In the genomic region with DNA sequence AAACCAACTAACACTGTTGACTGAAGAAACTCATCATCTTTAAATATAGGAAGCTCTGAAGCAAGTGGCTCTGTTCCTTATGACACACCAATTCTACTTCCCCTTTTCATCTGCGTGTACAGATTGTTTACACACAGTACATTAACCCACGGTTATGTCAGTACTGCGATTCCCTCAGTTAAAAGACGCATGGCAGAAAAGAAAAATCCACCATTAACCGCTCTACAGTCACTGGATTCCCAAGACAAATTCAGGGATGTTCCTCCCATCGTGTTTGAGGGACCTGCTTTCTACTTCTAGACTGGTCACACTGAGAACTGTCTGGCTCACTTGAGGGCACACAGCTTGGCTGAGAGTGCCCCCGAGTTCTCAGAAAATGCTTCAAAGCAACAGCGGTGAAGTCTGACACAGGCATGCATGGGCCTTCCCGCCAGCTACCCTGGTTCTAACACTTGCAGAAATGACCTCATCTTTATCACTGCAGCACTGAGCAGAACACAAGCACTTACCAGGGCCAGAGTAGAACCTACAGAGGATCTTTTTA, we compare ENCODE assay signal across 8 mouse cellular contexts. TPM values are rescaled to one million over a fixed set of nuclear protein-coding genes. Genes with fewer than 3 reads are reported as not detected.
DNase-seq lines count a peak whose midpoint lies in the region; TF ChIP-seq lines count a peak whose summit lies in the region.

No protein-coding gene starts in this region.

- TF ChIP-seq POLR2A in liver, adult 2 months (IDR thresholded peaks at IDR 0.05; ENCODE audit: extremely low read depth, insufficient read depth, low read length) = no peak

- H3K27me3 ChIP-seq in liver, adult 2 months (ENCODE audit: control insufficient read depth, insufficient read depth, low read length) = peaks cover 8% of the 10 kb centered on the region; the same call in 1 of the 2 replicates

- 79% methylated on average over 9 of the region's 9 CpGs for WGBS in liver, adult 2 months

- H3K4me1 ChIP-seq in liver, adult 2 months (ENCODE audit: control insufficient read depth, insufficient read depth, low read length) = no peaks in the 10 kb centered on the region

- no peaks in the 10 kb centered on the region for H3K36me3 ChIP-seq in liver, adult 2 months (ENCODE audit: control insufficient read depth, insufficient read depth, low read length)

- TF ChIP-seq CTCF in layer of hippocampus, adult 2 months (conservative IDR thresholded peaks at IDR 0.05) = no peak
- no peak for TF ChIP-seq CTCF in liver, adult 2 months (IDR thresholded peaks at IDR 0.05; ENCODE audit: low read depth, low read length)

- peak overlapping the region; percentile 94 for H3K4me3 ChIP-seq in layer of hippocampus, adult 2 months
- H3K4me3 ChIP-seq in liver, adult 2 months (ENCODE audit: insufficient read depth, low read depth, low read length) = no peak overlapping the region

- H3K9ac ChIP-seq in liver, adult 2 months (ENCODE audit: low read depth, low read length) = no peak overlapping the region

- H3K79me2 ChIP-seq in liver, adult 2 months (ENCODE audit: control insufficient read depth, insufficient read depth, low read length) = no peaks in the 10 kb centered on the region

- no peak for DNase-seq in layer of hippocampus, adult 2 months (ENCODE audit: low spot score in 2 of 2)
- DNase-seq in layer of hippocampus, postnatal 25 days (ENCODE audit: extremely low spot score in 1 of 2, low spot score in 1 of 2) = no peak
- peak; percentile 54 for DNase-seq in c-Kit-positive CD71-negative TER-119-negative erythroid progenitor cells, embryonic 14.5 days (ENCODE audit: low read depth)
- peak; percentile 32 for DNase-seq in liver, adult 2 months (ENCODE audit: extremely low read depth, low read depth, low spot score)
- peak; percentile 67 for DNase-seq in naive thymus-derived CD4-positive, alpha-beta T cell, adult 2 months (ENCODE audit: low read depth)
- no peak for DNase-seq in adrenal gland, adult 8-10 months
- no peak for DNase-seq in left cerebral cortex, adult 9 months (ENCODE audit: low spot score in 2 of 2)
- DNase-seq in adrenal gland, postnatal 4 days (ENCODE audit: low spot score in 2 of 2) = no peak

- H3K27ac ChIP-seq in layer of hippocampus, adult 2 months = peak overlapping the region; percentile 99
- H3K27ac ChIP-seq in liver, adult 2 months (replicated peaks; ENCODE audit: insufficient read depth, low read depth, low read length) = 0 out of 2 replicates have a peak overlapping the region, but pooled peaks have one; percentile 4

RNA-seq across cellular contexts. Expression of gene Tspan13, which starts 2.7 kb away (rescaled TPM):
- 100 to 1,000 TPM; 261 to 264 TPM for total RNA-seq in layer of hippocampus, adult 2 months (2021)
- total RNA-seq in layer of hippocampus, postnatal 25 days (2021) = 100 to 1,000 TPM; 286 to 292 TPM
- total RNA-seq in liver, adult 2 months (2014; rRNA removed) = 0.74 and 1.7 TPM in 2 replicates
- 1.9 and 2.1 TPM in 2 replicates for polyA plus RNA-seq in liver, adult 2 months (2012; rRNA removed)
- total RNA-seq in adrenal gland, adult 8-10 months (2022) = 10 to 100 TPM in 3 of 4 experiments, 1 to 10 TPM in 1; 8.9 to 18.6 (median 13.8) TPM
- total RNA-seq in adrenal gland, postnatal 4 days (2021) = 10 to 100 TPM; 25.0 to 28.6 TPM

RNA-seq across cellular contexts. Expression of gene Agr2, which starts 46.9 kb away (rescaled TPM):
- not detected for total RNA-seq in layer of hippocampus, adult 2 months (2021)
- not detected for total RNA-seq in layer of hippocampus, postnatal 25 days (2021)
- 0.47 TPM in 1 of 2 replicates, not detected in the other for total RNA-seq in liver, adult 2 months (2014; rRNA removed)
- polyA plus RNA-seq in liver, adult 2 months (2012; rRNA removed) = 0.27 and 0.29 TPM in 2 replicates
- not detected for total RNA-seq in adrenal gland, adult 8-10 months (2022)
- not detected for total RNA-seq in adrenal gland, postnatal 4 days (2021)

Comparison
In these comparisons a context has a peak if more than half of its experiments do, and no peak if none do; other contexts are left out.
1. DNase-seq: peak in c-Kit-positive CD71-negative TER-119-negative erythroid progenitor cells, embryonic 14.5 days (single experiment), liver, adult 2 months (single experiment) and naive thymus-derived CD4-positive, alpha-beta T cell, adult 2 months (single experiment); none in layer of hippocampus, adult 2 months (0 of 2), layer of hippocampus, postnatal 25 days (0 of 2), adrenal gland, adult 8-10 months (single experiment), left cerebral cortex, adult 9 months (0 of 2) and adrenal gland, postnatal 4 days (0 of 2).
2. RNA of gene Tspan13, which starts 2.7 kb away (total RNA-seq): 286 to 292 TPM in layer of hippocampus, postnatal 25 days and 261 to 264 TPM in layer of hippocampus, adult 2 months; 25.0 to 28.6 TPM in adrenal gland, postnatal 4 days, 8.9 to 18.6 TPM in adrenal gland, adult 8-10 months and 0.74 to 1.7 TPM in liver, adult 2 months; every median in the first group is over 4 times any median in the second.